Mouse (Mus musculus) cerebellum, adult 11-12 months (tissue): ENCODE measurements at regions not wholly inside any gene's neighbourhood (a gene's known extent, or its start where the extent isn't known, plus 50 kb on each side); places are given as distances from the start of the nearest gene placed in this dataset.

ENCODE experiments used
- DNase-seq: peaks from one replicate; pipeline ENCODE4 v3.0.0; 2022

DNA sequence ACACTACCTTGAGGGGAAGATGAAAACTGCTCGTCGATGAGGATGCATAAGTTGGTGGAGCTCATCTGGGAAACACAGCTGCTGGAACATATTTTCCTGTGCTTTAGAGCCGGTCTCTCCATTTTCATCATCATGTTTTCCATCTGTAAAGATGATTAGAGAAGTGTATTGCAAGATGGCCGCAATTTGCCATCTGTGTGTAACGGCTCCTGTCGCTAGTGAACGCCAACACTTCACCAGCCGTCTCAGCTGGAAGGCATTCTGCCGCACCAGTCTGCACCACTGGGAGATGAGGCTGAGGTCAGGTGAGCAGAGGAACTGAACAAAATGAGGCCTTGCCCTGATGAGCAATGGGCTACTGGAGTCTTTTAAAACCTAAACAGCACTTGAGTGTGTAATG, 57.4 kb downstream of the Gm21962 start:
- no peak for DNase-seq

DNA sequence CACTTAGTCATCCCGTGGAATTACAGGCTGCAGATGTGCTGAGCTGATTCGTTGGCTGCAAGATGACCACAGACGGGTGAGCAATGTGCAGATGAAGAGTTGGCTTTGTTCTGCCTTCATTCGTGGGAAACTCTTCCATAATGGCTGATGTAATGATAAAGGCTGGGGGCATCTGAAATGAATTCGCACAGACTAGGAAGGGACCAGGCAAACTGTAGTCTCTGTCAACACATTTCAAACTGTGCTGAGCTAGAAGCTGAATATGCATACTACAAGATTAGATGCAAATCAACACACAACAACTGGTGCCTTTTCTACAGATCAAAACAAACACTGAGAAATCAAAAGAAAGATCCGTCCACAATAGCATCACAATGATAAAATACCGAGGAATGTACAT, 58.1 kb downstream of the Gm21962 start:
- DNase-seq, result no peak

DNA sequence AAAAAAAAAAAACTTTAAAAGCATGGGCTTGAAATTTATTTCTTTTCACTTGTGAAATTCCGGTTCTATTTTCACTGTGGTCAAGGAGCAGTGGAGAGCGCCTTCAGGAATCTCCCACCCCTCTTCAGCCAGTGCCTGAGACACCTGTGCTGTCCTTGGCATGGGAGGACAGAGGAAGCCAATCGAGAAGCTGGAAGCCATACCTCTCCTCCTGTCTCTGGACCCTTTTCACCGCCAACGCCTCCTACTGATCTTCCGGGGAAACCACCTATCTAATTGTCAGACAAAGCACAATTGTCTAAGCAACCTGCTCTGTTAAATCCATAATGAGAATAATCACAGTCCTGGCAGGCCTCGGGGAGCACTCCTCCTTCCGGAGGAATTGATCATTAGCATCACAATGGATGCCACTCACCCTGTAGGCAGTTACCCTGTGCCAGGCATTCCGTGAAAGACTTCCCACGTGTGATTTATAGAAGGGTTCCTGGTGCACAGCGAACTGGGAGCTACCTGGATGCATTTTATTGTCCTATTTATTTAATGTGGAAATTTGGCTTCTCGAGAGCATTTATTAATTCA, 66.0 kb downstream of the Gm21962 start:
- no peak for DNase-seq

DNA sequence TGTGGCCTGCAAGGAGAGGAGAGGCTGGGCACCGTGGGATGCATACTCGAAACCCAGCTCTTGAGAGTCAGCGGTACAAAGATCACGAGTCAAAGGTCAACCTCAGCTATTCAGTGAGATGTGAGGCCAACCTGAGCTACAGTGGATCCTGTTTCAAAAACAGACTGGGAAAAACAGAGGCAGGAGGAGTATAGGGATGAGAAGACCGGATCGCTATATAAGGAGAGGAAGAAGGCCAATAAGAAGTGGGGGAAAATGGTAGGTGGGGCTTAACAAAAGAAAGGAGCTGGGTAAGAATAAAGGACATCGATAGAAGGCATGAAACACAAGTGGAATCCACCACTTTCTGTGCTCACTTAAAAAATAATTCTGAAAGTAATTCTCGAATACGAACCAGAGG, 70.2 kb downstream of the Gm21962 start:
- no peak for DNase-seq

DNA sequence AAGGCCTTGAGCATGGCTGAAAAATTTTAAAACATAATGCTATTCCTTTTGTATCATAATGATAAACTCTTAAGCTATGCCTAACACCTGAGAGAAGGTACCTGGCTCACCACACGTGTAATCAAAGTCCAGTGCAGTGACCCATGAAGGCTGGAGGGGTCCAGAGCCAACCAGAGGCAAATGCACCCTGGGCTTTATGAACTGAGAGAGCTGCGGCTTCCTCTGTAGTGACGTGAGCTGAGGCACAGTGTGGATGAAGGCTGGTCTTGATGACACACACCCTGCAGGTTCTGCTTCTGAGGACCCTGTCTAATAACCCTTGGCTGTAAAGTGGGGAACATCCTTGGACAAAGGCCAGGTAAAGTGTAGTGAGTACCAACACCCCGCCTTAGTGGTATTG, 70.8 kb downstream of the Gm21962 start:
- DNase-seq, result no peak

DNA sequence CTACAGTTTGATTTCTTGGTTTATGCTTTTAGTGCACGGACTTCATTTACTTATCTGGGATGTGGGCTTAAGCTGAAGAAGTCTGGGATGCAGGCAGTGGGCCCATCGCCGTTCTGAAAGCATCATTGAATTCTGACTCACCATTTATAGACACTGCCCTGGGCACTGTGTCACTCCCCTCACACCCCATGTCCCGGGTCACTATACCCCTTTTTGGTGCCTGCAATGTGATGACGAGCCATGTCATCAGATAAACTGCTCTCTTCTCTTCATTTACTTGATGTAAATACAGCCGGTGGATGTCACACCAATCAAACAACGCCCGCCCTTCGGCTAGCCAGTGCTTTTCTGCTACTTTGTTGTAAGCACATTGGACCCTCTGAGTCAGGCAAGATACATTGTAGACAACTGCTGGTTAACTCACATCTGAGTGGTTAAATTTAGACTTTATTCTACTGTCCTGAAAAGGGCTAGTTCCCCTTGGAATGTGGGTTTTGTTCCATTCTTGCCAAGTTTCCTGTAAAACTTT, 80.5 kb downstream of the Gm21962 start:
- DNase-seq, result no peak

DNA sequence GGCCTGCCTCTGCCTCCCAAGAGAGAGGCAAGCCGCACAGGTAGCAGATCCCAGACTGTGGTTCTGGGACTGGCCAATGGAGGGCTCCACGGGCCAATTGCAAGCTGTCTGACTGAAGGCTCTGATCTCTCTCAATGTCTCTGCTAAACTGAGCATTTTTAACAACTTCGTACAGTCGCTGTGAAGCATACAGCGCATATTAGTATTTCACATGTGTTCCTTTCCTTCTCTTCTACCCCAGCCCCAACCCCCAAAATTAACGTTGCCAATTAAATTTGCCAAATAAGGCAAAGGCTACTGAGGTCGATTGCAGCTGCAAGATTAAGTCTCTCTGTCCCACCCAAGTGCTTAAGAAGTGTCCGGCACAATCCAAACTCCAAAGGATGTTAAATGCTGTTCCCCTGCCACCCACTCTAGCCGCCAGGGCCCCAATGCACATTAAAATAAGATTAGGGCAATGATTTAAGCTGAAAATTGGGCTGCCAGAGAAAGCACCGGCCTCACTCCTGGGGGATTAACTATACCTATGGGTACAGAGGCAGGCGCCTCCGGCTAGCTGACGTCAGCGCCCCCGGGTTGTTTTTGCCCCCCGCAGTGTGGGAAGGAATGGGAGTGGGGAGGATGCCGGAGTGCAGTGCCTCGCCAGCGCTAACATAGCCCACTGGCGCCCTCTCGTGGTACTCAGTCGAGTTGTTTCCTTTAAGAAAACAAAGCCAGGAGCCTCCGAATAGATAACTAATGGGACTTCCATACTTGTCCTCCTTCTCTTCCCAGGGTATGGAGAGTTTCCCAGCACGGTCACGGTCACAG, 81.3 kb downstream of the Gm21962 start:
- peak; percentile 76 for DNase-seq

DNA sequence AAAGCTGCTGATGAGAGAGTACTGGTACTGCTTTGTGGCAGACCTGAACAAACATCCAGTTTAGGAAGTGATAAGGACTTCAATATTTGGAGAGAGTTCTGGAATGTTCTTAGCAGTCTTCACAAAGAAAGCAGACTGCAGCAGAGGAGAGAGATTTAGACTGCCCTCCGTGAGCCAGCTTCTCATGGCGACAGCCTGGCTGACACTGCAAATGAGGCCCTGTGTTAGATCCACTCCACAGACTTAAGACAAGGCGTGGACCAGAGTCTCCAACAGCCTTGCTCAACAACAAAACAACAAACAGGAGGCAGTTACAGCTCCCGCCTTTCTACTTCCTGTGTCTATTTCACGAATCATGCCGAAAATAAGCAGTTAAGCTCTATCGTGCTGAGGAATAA, 81.9 kb downstream of the Gm21962 start:
- no peak for DNase-seq

DNA sequence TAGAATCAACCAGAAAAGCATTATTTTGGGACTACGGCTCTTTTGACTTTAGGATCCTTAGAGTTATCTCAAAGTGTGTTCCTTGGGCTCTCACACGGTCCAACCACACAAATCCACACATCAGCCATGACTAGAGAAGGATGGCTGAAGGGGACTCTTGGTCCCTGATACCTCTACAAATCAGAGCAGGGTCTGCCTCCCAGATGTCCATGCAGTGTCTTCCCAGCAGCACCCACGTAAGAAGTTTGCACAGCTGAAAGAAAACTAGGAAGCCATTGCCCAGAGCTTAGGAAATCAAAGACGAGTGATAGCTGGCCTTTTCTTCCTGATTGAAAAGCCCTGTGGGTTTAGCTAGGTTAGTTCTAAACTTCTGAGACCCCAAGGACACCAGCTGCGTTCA, 84.1 kb downstream of the Gm21962 start:
- no peak for DNase-seq

DNA sequence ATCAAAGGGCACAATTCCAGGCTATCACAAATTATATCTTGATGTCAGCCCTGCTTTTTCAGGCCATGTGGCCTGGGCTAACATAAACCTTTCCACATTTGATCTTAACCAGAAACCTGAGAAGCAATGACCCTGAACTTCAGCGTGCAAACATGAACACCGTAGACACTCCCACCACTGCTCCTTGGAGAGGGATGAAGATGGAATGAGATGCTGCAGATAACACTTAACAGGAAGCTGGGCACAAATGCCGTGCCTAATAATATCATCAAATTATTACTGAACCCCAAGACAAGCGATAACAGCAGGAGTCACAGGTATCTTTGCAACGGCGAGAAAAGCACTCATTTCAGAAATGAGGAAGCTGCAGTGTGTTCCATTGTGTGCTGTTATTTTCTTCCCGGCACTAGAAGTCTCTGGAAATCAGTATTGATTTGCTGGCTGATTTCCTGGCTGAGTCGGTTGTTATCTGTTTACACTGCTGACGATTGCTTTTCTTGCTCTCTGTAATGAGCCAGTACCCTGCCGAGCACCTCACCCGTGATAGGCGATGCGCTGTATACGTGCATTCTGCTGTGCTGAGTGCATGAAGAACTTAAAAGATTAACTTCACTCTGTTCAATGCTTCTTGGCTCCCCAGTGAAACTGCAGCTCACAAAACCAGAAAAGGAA, 91.0 kb downstream of the Gm21962 start:
- DNase-seq, result no peak

DNA sequence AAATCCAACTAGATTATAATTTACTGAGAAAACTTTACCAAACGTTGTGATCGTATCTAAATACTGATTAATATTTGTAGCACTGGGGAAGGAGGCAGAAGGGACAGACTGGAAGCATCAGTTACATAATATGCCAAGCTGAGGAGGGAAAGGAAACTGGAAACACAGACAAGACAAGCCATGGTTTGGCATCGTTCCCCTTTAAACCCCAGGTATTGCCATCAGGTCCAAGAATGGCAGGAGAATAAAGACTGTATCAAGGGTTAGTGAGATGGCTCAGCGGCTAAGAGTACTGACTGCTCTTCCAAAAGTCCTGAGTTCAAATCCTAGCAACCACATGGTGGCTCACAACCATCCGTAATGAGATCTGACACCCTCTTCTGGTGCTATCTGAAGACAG, 92.1 kb downstream of the Gm21962 start:
- peak; percentile 35 for DNase-seq

DNA sequence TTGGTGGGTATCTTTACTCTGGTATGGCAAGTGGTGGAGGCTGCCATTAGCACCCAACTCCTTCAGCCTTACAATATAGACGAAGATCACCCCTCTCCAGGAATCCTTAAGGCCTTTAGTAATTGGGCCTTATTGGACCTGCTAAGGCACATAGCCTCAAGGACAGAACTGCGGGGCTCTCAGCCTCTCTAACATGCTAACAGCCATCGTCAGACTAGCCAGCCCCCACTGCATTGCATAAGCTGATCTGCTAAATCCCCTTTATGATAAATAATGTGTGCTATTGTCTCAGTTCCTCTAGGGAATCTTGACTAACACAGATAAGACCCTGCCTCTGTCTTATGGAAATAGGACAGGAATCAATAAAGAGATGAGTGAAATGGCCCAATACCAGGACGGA, 95.7 kb upstream of the H2afz start:
- DNase-seq, result no peak

DNA sequence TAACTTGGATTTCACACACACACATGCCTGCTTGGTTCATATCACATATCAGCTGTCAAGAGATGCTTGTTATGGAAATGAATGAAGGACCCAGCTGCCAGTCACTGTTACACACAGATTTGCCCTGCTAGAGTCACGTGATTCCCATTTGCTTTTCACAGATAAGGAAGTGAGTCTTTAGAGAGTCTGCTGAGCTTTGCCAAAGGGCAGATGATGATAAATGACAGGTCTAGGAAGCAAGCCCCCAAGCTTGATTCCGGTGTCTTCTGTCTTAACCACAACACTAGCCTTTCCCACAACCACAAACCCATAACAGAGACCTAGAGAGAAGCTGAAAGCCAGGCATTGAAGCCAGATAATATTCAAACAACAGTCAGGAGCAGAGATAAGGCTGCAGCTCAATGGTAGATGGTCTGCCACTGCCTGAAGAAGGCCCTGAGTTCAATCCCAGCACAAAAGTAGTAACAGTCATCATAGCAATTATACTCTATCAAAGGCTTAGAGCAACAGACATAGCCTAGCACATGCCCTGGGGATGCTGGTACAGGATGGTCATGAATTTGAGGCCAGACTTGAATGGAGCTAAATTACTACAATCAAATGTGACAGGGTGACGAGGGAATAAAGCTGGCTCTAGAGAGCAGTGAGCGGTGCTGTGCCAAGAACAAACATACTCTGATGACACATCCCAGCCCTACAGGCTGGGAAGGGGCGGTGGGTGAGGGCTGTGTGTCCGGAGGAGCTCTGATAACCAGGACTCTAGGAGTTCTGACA, 89.0 kb upstream of the H2afz start:
- DNase-seq, result no peak

DNA sequence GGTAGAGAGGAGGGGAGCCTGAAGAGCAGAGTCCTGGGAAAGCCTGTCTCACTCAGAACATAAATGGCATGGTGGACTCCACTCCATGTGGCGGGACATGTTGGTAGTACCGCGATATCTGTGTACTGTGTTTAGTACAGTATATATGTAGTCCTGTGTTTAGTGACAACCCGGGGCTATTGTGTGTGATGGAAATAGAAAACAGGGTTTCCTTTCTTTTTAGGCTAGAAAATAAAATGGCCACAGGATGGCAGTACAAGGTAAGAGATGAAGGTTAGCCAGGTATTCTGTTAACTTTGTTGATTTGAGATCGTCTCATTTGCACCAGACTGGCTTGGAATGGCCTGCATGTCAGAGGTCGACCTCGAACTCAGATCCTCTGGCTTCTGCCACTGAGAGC, 86.2 kb upstream of the H2afz start:
- peak; percentile 7 for DNase-seq

DNA sequence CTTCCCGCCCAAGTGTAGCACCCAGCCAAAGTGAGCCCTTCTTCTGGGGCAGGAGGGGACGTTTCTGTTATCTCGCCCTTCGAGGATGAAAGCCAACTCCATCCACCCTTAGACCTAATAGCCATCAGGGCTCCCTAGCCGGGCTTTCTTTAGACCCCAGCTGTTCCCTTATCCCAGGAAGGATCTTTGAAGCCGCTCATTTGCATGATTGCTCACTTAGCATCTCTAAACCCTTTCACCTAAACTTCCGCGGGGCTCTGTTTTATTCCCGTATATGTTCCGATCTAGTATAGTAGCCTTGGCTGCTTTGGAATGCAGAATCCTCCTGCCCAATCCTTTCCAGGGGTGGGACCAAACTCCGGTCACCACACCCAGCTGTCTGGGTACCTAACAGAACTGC, 84.3 kb upstream of the H2afz start:
- DNase-seq, result no peak

DNA sequence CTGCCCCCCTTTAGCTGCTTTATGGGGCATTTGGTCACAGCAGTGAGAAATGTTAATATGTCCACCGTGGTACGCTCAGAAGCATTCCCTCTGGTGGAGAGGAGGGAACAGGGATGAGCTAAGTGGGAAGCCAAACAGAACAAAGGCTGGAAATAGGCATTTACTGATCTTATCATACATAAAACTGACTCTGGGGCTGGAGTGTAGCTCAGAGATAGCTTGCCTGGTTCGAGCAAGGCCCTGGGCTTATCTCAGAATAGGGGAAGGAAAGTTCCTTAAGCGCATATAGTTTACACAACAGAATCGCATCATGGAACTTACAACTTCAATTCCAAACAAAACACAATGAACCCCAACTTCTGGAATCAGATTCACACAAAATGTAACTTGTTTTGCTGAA, 81.5 kb upstream of the H2afz start:
- no peak for DNase-seq

DNA sequence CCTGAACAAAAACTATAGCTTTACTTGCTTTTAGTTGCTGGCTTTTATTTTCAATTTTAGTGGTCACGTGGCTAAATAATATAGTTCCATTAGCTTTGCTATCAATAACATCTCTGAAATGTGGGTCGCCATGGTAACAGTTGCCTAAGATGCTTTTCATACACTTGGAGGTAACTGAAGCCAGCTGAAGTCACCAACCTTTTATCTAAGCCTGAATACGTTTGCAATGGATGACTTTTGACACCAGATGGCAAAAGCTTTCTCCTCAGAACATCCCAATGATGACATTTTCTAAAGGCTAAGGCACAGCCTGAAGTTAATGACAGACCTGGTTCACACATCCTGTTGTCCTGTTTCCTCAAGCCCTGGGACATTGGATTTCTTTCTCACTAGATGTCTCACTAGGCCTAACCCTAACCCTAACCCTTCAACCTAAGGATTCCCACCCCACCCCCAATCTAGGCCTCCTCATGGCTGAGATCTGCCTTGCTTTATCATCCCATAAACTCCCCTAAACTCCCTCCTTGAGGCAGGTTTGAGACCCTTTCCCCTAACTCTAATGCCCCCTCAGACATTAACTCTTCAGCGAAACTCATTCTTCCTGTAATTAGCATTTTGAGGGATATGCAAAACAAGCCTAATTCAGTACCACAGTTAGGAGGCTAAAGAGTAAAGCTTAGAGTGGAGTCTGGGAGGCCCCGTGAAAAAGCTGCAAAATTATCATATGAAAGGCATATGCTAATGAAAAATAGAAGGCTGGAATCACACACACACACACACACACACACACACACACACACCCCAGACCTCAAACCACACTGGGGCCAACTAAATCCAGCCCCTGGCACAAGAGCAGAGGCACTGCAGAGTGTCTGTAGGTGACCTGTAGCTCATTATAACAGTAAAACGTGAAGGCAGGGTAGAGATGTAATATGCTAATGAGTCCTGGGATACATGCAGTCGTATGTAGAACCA, 80.1 kb upstream of the H2afz start:
- no peak for DNase-seq

DNA sequence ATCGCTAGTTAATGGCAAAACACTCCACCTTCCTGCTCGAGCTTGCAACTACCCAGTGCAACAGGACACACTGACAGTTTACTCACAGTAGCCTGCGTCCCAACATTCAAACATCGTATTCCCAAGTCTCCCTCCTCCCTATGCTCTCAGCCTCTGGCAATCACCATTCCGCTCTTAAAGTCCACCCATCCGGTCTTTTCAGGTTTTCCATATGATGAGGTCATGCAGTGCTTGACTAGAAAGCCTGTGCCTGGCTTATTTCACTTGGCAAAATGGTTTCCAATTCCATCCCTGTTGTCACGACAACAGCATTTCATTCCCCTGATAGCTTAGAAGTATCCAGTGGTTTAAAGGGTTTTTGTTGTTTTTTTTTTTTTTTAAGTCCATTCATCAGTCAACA, 79.1 kb upstream of the H2afz start:
- no peak for DNase-seq

DNA sequence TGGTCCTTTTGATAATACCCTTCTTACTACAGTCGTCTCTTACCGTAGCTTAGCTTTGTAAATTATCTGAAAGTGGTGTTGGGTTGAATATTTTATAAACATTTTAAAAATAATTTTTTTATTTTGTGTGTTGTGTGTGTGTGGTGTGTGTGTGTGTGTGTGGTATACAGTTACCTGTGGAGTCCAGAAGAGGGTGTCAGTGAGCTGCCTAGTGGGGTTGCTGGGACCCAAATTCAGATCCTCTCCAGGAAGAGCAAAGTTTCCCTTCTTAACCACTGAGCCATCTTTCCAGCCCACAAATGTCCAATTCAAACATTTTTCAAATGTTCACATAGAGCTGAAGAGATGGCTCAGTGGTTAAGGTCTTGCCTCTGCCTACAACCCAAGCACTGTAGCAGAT, 78.4 kb upstream of the H2afz start:
- DNase-seq, result no peak

DNA sequence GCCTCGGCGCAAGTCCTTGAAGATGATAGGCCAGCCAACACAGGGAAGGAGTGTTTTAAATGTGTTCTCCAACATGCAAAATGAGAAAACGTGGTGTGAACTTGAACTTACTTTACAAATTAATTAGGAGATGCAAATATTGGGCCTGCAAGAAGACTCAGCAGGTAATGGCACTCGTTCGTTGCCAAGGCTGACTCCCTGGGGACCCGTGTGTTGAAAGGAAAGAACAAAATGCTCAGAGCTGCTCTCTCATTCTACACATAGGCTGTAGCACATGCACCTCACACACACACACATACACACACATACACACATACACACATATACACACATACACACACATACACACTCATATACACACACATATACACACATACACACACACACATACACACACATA, 74.6 kb upstream of the H2afz start:
- no peak for DNase-seq

DNA sequence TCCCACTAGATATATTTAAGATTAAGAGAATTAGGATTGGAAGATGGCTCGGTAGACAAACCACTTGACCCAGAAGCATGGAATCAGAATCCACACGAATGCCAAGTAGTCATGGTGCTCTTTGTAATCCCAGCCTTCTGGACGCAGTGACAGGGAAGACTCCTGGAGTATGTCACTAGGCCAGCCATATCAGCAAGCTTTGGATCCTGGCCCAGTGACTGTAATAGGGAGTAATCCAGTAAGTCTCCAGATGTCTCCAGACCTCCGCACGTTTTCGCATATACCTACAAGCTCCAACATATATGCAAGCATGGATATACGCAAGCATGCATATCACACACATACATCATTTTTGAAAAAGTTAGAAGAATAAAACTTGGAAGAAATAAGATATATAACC, 73.9 kb upstream of the H2afz start:
- no peak for DNase-seq

DNA sequence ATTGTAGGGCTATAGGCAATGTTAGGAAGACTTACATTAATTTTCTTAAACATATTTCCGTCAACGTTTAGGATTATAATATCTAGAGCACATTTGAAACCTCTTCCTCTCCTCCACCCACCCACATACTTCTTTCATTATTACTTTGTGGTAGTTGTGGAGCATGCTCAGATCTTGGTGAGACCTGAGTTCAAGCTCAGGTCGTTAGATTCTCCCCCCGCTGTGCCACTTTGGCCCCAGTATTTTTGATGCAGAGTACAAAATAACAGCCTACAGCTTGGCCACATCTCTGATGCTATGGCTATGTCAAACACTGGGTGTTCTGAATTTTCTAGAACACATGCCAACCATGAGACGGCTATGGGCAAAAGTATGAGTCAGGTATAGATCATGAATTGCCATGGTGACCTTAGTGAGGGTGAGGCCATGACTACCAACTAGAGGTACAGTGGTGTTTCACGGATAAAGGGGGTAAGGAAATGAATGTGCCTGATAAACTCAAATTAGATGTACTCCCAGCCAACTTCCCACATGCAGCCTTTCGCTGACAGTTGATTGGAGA, 68.5 kb upstream of the H2afz start:
- no peak for DNase-seq
